Mouse (Mus musculus): ENCODE measurements around the gene Slc25a42. TPM values are rescaled to one million over a fixed set of nuclear protein-coding genes. Genes with fewer than 3 reads are reported as not detected.

Gene Slc25a42
- polyA plus RNA-seq, 1 experiment from 2014 or later = 5.4 TPM

DNA sequence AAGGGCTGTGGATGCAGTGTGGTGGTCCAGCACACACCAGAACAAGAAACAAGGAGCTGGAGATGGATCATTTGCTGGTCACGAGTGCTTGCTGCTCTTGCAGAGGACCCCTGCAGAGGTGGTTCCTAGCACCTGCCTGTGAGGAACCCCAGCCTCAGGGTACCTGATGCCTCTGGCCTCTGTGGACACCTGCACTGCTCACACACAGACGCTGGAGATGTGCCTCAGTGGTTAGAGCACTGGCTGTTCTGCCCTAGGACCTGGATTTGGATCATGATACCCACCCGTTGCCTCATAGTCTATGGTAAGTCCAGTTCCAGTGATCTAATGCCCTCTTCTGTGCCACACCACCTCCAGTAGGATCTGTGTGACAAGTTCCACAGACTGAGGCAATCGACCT lies 75.5 kb downstream of the Slc25a42 start:
- no peaks in the 10 kb centered on the region for H3K9me3 ChIP-seq
- peaks cover 39% of the 10 kb centered on the region for H3K4me1 ChIP-seq (replicated peaks)
- H3K4me3 ChIP-seq = no peak overlapping the region
- WGBS = 91% methylated on average over 4 of the region's 4 CpGs
- H3K4me2 ChIP-seq = no peak overlapping the region
- no peak overlapping the region for H3K27ac ChIP-seq
- peak overlapping the region; percentile 31; the same call in 1 of the 2 replicates for H3K9ac ChIP-seq
- ATAC-seq (ENCODE audit: low FRiP score) = no peak
- H3K36me3 ChIP-seq = peaks cover 45% of the 10 kb centered on the region
- H3K27me3 ChIP-seq = no peaks in the 10 kb centered on the region

DNA sequence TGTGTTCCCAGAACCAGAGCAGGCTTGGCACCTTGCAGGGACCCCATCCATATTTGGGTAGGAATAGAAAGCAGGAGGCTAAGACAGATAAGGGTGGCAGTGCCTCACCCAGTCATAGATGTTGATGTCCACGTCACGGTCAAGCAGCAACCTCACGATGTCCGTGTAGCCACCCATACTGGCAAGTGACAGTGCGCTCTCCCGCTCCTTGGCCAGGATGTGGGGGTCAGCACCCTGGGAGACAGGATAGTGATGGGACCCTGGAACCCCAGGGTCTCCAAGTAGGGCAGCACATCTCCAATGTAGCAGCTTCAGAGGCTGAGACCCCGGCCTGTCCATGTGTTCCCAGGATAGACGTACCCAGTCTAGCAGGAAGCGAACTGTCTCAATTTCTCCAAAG lies 77.2 kb downstream of the Slc25a42 start:
- Histone ChIP-seq H3K4me1 (replicated peaks) (peaks cover 34% of the 10 kb centered on the region), H3K27me3 (no peaks in the 10 kb centered on the region), H3K9me3 (no peaks in the 10 kb centered on the region), H3K4me2 (no peak overlapping the region), H3K36me3 (peaks cover 45% of the 10 kb centered on the region), H3K4me3 (no peak overlapping the region), H3K9ac (no peak overlapping the region), H3K27ac (no peak overlapping the region)
- no peak for ATAC-seq (ENCODE audit: low FRiP score)
- 94% methylated on average over 9 of the region's 9 CpGs for WGBS

Other genes starting within 250 kb of the Slc25a42 start
- 25.0 and 26.6 TPM in 2 replicates for gene Gatad2a, start 215.9 kb downstream of the Slc25a42 start, polyA plus RNA-seq (2015; fragmentation: Nextera tagmentation; extraction: Ambion mirVana)
- 72.0 and 80.7 TPM in 2 replicates for gene Mau2, start 169.6 kb downstream of the Slc25a42 start, polyA plus RNA-seq (2015; fragmentation: Nextera tagmentation; extraction: Ambion mirVana)
- gene Sugp1, start 169.5 kb downstream of the Slc25a42 start, polyA plus RNA-seq (2015; fragmentation: Nextera tagmentation; extraction: Ambion mirVana) = 61.0 and 68.6 TPM in 2 replicates
- gene Tm6sf2, start 139.4 kb downstream of the Slc25a42 start, polyA plus RNA-seq (2015; fragmentation: Nextera tagmentation; extraction: Ambion mirVana) = 1.9 TPM in 2 replicates
- 0.39 and 0.75 TPM in 2 replicates for gene Hapln4, start 128.8 kb downstream of the Slc25a42 start, polyA plus RNA-seq (2015; fragmentation: Nextera tagmentation; extraction: Ambion mirVana)
- 128 and 135 TPM in 2 replicates for gene Ncan, start 91.4 kb downstream of the Slc25a42 start, polyA plus RNA-seq (2015; fragmentation: Nextera tagmentation; extraction: Ambion mirVana)
- 32.6 and 36.4 TPM in 2 replicates for gene Nr2c2ap, start 81.0 kb downstream of the Slc25a42 start, polyA plus RNA-seq (2015; fragmentation: Nextera tagmentation; extraction: Ambion mirVana)
- gene Rfxank, start 73.2 kb downstream of the Slc25a42 start, polyA plus RNA-seq (2015; fragmentation: Nextera tagmentation; extraction: Ambion mirVana) = 12.5 and 14.3 TPM in 2 replicates
- gene Borcs8, start 72.8 kb downstream of the Slc25a42 start, polyA plus RNA-seq (2015; fragmentation: Nextera tagmentation; extraction: Ambion mirVana) = 53.6 and 58.2 TPM in 2 replicates
- 0.40 TPM in 2 replicates for gene Mef2b, start 72.6 kb downstream of the Slc25a42 start, polyA plus RNA-seq (2015; fragmentation: Nextera tagmentation; extraction: Ambion mirVana)
- 44.3 and 52.3 TPM in 2 replicates for gene Tmem161a, start 39.9 kb downstream of the Slc25a42 start, polyA plus RNA-seq (2015; fragmentation: Nextera tagmentation; extraction: Ambion mirVana)
- gene Sugp2, start 21.9 kb upstream of the Slc25a42 start, polyA plus RNA-seq (2015; fragmentation: Nextera tagmentation; extraction: Ambion mirVana) = 72.1 and 81.8 TPM in 2 replicates
- 79.1 and 89.7 TPM in 2 replicates for gene Armc6, start 22.2 kb upstream of the Slc25a42 start, polyA plus RNA-seq (2015; fragmentation: Nextera tagmentation; extraction: Ambion mirVana)
- gene Homer3, start 70.5 kb upstream of the Slc25a42 start, polyA plus RNA-seq (2015; fragmentation: Nextera tagmentation; extraction: Ambion mirVana) = 47.0 TPM in 2 replicates
- gene Ddx49, start 90.2 kb upstream of the Slc25a42 start, polyA plus RNA-seq (2015; fragmentation: Nextera tagmentation; extraction: Ambion mirVana) = 45.8 and 50.9 TPM in 2 replicates
- gene Cope, start 90.2 kb upstream of the Slc25a42 start, polyA plus RNA-seq (2015; fragmentation: Nextera tagmentation; extraction: Ambion mirVana) = 275 and 288 TPM in 2 replicates
- 24.5 and 25.1 TPM in 2 replicates for gene Cers1, start 103.5 kb upstream of the Slc25a42 start, polyA plus RNA-seq (2015; fragmentation: Nextera tagmentation; extraction: Ambion mirVana)
- gene Gdf1, start 117.5 kb upstream of the Slc25a42 start, polyA plus RNA-seq (2015; fragmentation: Nextera tagmentation; extraction: Ambion mirVana) = 1.2 and 2.6 TPM in 2 replicates
- 14.4 and 15.9 TPM in 2 replicates for gene Upf1, start 141.0 kb upstream of the Slc25a42 start, polyA plus RNA-seq (2015; fragmentation: Nextera tagmentation; extraction: Ambion mirVana)
- gene Comp, start 161.3 kb upstream of the Slc25a42 start, polyA plus RNA-seq (2015; fragmentation: Nextera tagmentation; extraction: Ambion mirVana) = 0.14 and 0.96 TPM in 2 replicates
- gene Crtc1, start 227.3 kb upstream of the Slc25a42 start, polyA plus RNA-seq (2015; fragmentation: Nextera tagmentation; extraction: Ambion mirVana) = 35.6 and 37.6 TPM in 2 replicates